Mouse (Mus musculus): ENCODE measurements around the gene Zfp322a. TPM values are rescaled to one million over a fixed set of nuclear protein-coding genes. Genes with fewer than 3 reads are reported as not detected.
"Not testable (repeated sequence)": the region's sequence is repeated elsewhere in the genome, so short reads cannot be mapped to it uniquely, and the experiment has no call there.

The Zfp322a gene
- polyA plus RNA-seq, 1 experiment, result 0.01 TPM

GRCm38 (mm10) chr13:23361536-23361935 lies 7.5 kb downstream of the Zfp322a start:
- H3K4me3 ChIP-seq (replicated peaks), result no peak overlapping the region
- peaks cover 21% of the 10 kb centered on the region for H3K4me1 ChIP-seq (ENCODE audit: control insufficient read depth)
- TF ChIP-seq GATA1 (IDR thresholded peaks at IDR 0.05; ENCODE audit: low read length), result no peak
- no peak for TF ChIP-seq TAL1 (IDR thresholded peaks at IDR 0.05; ENCODE audit: low read length)

GRCm38 (mm10) chr13:23354541-23354940 lies 14.5 kb downstream of the Zfp322a start:
- H3K9me3 ChIP-seq (ENCODE audit: control insufficient read depth, low read length); H3K4me1 ChIP-seq (ENCODE audit: control insufficient read depth); H3K27me3 ChIP-seq (ENCODE audit: control insufficient read depth); H3K4me3 ChIP-seq (replicated peaks): not testable (repeated sequence)
- H3K36me3 ChIP-seq (ENCODE audit: control insufficient read depth), result peaks cover 35% of the 10 kb centered on the region

More at GRCm38 (mm10) chr13:23361536-23361935, 7.5 kb downstream of the Zfp322a start:
- H3K9me3 ChIP-seq (ENCODE audit: control insufficient read depth, low read length), result no peaks in the 10 kb centered on the region
- H3K36me3 ChIP-seq (ENCODE audit: control insufficient read depth), result peaks cover 68% of the 10 kb centered on the region
- H3K27me3 ChIP-seq (ENCODE audit: control insufficient read depth), result no peaks in the 10 kb centered on the region

- Histone ChIP-seq H3K4me3 (replicated peaks) (peak overlapping the region; percentile 37), H3K36me3 (ENCODE audit: control insufficient read depth) (no peaks in the 10 kb centered on the region)
- TF ChIP-seq GATA1 (IDR thresholded peaks at IDR 0.05; ENCODE audit: low read length) (no peak), TAL1 (IDR thresholded peaks at IDR 0.05; ENCODE audit: low read length) (no peak)
Measured at GRCm38 (mm10) chr13:23317305-23317889, 51.6 kb downstream of the Zfp322a start.

DNA sequence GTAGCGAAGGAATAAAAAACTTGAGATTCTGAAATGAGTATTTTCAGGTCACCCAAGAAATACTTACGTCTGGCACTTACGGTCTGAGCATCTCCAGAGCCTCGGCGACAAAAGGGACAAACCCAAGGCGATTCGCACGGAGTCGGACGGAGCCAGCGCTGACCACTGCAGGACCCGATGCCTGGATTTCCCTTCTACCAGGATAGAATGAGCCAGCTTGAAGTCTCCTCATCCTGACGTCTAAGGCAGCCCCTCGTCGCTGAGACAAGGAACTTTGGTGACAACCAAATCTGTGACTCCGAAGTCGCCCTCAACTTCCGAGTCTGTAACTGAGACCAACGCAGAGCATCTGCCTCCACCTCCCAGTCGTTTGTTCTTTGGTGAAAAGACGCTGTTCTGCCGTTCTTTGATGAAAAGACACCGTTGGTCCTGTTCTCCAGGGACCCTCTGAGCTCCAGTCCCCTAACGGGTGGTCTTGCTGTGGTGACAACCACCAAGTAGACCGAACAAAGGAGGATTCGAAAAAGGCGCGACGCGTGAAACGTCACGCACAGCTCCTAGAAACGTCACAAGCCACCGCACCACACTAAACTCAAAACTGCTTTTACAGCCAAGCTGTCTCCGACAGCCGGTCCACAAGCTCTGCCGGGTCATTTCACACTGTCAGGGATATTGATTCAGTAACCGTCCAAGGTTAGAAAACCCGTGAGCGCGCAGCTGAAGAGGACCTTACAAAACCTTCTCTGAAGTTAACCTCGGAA lies 55.9 kb downstream of the Zfp322a start:
- H3K9me3 ChIP-seq (ENCODE audit: control insufficient read depth, low read length), result peaks cover 6% of the 10 kb centered on the region; the same call in 1 of the 2 replicates
- no peaks in the 10 kb centered on the region for H3K36me3 ChIP-seq (ENCODE audit: control insufficient read depth)
- TF ChIP-seq GATA1 (IDR thresholded peaks at IDR 0.05; ENCODE audit: low read length) (no peak), TAL1 (IDR thresholded peaks at IDR 0.05; ENCODE audit: low read length) (no peak)
- H3K4me3 ChIP-seq (replicated peaks), result peak overlapping the region; percentile 29
- H3K4me1 ChIP-seq (ENCODE audit: control insufficient read depth), result peaks cover 27% of the 10 kb centered on the region
- H3K27me3 ChIP-seq (ENCODE audit: control insufficient read depth), result peaks cover 83% of the 10 kb centered on the region

More at GRCm38 (mm10) chr13:23317305-23317889, 51.6 kb downstream of the Zfp322a start:
- Histone ChIP-seq H3K9me3 (ENCODE audit: control insufficient read depth, low read length) (peaks cover 6% of the 10 kb centered on the region; the same call in 1 of the 2 replicates), H3K4me1 (ENCODE audit: control insufficient read depth) (peaks cover 14% of the 10 kb centered on the region), H3K27me3 (ENCODE audit: control insufficient read depth) (peaks cover 44% of the 10 kb centered on the region)

DNA sequence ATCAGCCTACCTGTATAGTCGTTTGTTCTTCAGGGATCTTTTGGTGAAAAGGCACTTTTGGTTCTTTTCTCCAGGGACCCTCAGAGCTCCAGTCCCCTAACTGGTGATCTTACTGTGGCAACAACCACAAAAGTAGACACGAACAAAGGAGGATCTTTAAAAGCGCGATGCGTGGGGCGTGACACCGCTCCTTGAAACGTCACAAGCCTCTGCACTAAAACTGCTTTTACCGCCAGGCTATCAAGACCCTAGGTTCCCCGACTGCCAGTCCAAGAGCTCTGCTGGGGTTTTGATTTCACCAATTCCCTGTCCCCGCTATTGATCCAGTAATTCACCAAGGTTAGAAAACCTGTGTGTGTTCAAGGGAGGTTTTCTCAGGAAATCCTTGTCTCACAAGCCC lies 59.0 kb downstream of the Zfp322a start:
- Histone ChIP-seq H3K9me3 (ENCODE audit: control insufficient read depth, low read length) (peaks cover 6% of the 10 kb centered on the region; the same call in 1 of the 2 replicates), H3K4me3 (replicated peaks) (peak overlapping the region; percentile 64), H3K36me3 (ENCODE audit: control insufficient read depth) (no peaks in the 10 kb centered on the region), H3K4me1 (ENCODE audit: control insufficient read depth) (peaks cover 27% of the 10 kb centered on the region), H3K27me3 (ENCODE audit: control insufficient read depth) (peaks cover 92% of the 10 kb centered on the region)
- no peak for TF ChIP-seq TAL1 (IDR thresholded peaks at IDR 0.05; ENCODE audit: low read length)
- TF ChIP-seq GATA1 (IDR thresholded peaks at IDR 0.05; ENCODE audit: low read length), result no peak

- H3K4me1 ChIP-seq (ENCODE audit: control insufficient read depth), result peaks cover 27% of the 10 kb centered on the region
- peak overlapping the region; percentile 64 for H3K4me3 ChIP-seq (replicated peaks)
- H3K9me3 ChIP-seq (ENCODE audit: control insufficient read depth, low read length), result peaks cover 6% of the 10 kb centered on the region; the same call in 1 of the 2 replicates
- H3K36me3 ChIP-seq (ENCODE audit: control insufficient read depth), result no peaks in the 10 kb centered on the region
- TF ChIP-seq TAL1 (IDR thresholded peaks at IDR 0.05; ENCODE audit: low read length), result no peak
- no peak for TF ChIP-seq GATA1 (IDR thresholded peaks at IDR 0.05; ENCODE audit: low read length)
- H3K27me3 ChIP-seq (ENCODE audit: control insufficient read depth), result peaks cover 87% of the 10 kb centered on the region
Measured at GRCm38 (mm10) chr13:23309495-23310011, 59.5 kb downstream of the Zfp322a start.

DNA sequence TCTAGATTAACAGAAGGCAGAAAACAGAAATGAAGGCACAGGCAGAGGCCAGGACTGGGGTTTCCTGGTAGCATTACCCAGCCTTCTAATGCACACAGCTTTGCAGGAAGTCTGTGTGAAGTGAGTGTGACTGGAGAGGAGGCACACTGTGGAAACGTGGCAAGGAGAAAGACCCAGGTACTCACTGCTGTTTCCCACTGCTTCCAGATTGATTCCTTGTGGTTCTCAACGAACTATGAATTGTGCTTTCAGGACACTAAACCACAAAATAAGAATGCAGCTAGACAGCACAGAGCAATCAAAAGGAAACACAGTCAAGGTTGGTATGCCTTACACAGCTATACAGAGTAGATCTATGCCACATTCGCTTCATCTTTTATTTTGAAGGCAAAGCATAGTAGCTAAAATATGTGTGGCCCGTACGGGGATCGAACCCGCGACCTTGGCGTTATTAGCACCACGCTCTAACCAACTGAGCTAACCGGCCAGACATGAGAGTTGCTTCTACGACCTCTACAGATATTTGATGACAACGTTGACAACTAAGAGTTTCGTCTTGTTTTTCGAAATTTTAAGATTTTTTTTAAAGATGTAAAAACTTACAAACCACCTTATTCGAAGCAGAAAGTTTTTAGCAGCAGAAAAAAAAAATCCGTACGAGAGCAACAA lies 60.2 kb downstream of the Zfp322a start:
- Histone ChIP-seq H3K27me3 (ENCODE audit: control insufficient read depth) (peaks cover 79% of the 10 kb centered on the region), H3K4me1 (ENCODE audit: control insufficient read depth) (peaks cover 27% of the 10 kb centered on the region)
- not testable (repeated sequence) for H3K9me3 ChIP-seq (ENCODE audit: control insufficient read depth, low read length); H3K4me3 ChIP-seq (replicated peaks); H3K36me3 ChIP-seq (ENCODE audit: control insufficient read depth)

DNA sequence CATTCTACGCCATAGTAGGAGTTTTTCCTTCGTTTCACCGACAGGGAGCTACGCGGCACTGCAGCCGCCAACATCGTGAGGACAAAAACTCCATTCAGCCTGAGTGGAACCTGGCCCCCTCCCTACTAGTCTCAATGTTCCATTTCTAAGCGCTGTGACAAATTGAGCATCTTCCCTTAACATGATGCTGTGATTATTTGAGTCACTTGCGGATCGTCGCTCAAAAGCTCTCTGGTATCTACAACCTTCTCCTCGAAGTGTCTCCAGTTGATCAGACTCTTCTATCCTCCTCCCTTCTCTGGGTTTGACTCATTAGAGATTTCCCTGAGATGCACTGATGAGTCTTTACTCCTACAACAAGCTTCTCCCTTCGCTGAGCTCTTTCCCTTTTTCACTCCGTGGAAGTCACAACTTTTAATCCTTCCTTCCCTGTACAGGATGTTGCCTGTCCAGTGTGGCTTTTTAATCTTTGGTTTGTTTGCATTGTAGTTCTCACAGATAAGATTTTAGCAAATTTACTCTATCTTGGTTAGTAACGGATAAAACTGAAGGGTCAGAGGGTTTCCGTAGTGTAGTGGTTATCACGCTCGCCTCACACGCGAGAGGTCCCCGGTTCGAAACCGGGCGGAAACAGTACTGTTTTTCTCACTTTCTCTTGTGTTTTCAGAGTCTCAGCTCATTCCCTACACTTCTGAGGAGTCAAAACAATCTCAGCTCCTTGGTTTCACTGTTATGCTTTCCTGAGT lies 61.8 kb downstream of the Zfp322a start:
- peaks cover 64% of the 10 kb centered on the region for H3K27me3 ChIP-seq (ENCODE audit: control insufficient read depth)
- H3K4me3 ChIP-seq (replicated peaks), result peak overlapping the region; percentile 48

More for the DNA sequence above, 61.8 kb downstream of the Zfp322a start:
- TF ChIP-seq GATA1 (IDR thresholded peaks at IDR 0.05; ENCODE audit: low read length) (no peak), TAL1 (IDR thresholded peaks at IDR 0.05; ENCODE audit: low read length) (no peak)
- Histone ChIP-seq H3K9me3 (ENCODE audit: control insufficient read depth, low read length) (no peaks in the 10 kb centered on the region), H3K4me1 (ENCODE audit: control insufficient read depth) (peaks cover 22% of the 10 kb centered on the region), H3K36me3 (ENCODE audit: control insufficient read depth) (no peaks in the 10 kb centered on the region)
